Mouse (Mus musculus) left cerebral cortex, adult 8-10 months (tissue): ENCODE results near the gene Trmt13. TPM values are rescaled to one million over a fixed set of nuclear protein-coding genes. Genes with fewer than 3 reads are reported as not detected.
A peak's percentile ranks its signal among the peaks of the same experiment; 100 is the strongest.

Experiments
- DNase-seq, 2 experiments: peaks; one replicate each; pipeline ENCODE4 v3.0.0; 2022; ENCODE audit warnings: low spot score in 2 of 2
- total RNA-seq, 4 experiments: library from RNA; stranded (reverse); gene quantifications; 2 replicates each; pipeline ENCODE4 v1.2.4; 2022

Gene Trmt13
- 10 to 100 TPM; 16.8 to 21.1 (median 19.8) TPM for total RNA-seq

DNA sequence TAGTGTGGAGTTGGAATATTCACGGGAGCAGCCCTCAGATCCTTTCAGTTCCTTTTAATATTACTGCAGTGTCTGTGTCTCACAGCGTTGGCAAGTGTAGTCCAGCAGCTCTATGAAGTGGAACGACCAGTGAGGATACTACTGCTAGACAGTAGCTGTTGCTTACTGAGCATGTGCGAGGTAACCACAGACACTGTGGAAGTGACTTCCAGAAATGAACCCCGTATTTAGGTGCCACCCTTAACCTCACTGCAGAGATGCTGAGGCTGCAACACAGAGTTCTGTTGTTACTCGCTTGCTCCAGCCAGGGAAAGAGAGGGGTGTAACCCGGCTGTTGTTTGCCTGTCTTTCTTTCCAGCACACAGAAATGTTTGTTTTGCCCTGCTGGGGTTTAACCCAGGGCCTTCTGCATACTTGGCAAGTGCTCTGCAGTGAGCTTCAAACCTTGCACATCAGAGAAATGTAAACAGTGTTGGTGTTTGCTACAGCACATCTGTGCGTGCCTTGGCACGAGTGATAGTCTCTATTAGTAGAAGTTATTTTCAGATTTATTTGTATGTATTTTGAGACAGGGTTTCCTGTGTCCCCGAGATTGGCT is at the start of gene Trmt13:
Gene Trmt13 (minus strand): TSS at position 293 of the 598 bp plus-strand sequence.
- DNase-seq: peak in 1 of 2 experiments; percentile 33

DNA sequence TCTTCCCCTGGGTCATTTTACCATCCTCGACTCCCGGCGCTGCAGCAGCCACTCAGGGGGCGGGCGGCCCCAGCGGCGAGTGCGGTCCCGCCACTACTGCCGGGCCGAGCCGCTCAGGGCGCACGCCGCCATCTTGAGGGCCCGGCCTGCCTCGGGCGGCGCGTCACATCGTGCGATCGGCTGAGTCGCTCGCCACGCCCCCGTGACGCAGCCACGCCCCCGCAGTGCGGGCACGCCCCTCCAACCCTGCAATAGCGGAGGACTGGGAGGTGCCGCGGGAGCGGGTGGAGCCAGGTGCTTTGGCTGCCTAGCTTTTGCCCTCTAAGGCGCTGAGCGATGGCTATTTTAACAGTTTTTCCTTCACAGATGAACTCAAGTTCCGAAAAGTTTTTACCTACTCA is 48.1 kb upstream of the Trmt13 start, which contains the start of gene Mfsd14a:
Gene Mfsd14a (minus strand): TSS at position 215 of the 401 bp plus-strand sequence.
- peak; percentile 96 for DNase-seq

DNA sequence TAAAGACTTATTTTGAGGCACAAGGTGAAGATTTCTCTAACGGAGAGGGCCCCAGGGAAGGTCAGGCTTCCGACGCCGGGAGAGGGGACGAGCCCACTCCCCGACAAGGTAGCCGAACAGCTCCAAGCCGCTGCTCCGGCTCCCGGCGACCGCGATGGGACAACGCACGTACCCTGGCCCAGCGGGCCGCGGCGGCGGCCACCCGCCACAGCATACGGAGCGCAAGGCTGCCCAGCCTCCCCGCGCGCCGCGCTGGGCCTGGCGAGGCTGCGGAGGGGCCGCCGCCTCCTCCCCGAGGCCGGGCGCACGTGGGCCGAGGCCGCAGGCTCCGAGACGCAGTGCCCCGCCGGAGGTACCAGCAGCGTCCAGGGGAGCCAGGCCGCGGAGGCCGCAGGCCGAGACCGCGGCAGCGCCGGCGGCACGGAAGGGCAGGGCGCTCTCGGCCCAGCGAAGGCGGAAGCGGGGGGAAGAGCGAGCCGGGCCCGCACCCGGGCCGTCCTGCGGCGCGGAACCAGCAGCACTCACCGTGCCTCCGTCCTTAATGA is 47.6 kb upstream of the Trmt13 start:
- peak in 1 of 2 experiments; percentile 37 for DNase-seq

DNA sequence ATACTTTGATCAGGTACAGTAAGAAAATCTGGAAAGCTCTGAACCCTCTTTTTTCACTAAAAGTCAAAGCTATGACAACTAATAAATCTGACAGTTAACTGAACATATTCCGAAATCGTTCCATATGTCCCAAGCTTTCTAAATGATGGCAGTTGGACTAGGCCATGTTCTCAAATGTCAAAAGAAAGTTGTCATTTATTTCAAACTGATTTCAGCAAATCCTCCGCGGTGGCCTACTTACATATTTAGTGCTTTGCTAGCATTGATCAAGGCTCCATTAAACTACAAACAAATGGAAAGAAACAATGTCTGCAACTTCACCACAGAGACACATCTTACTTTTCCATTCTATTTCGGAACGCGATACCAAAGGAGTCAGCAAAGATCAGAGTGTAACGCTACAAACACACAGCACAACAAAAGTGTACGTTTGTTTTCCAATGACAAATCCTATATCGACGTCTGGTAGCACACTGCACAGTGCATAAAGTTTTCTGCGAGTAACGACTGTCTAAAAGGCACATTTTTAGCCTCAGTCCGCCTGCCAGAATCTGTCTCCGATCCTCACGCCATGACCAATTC is 47.0 kb upstream of the Trmt13 start:
- no peak for DNase-seq

DNA sequence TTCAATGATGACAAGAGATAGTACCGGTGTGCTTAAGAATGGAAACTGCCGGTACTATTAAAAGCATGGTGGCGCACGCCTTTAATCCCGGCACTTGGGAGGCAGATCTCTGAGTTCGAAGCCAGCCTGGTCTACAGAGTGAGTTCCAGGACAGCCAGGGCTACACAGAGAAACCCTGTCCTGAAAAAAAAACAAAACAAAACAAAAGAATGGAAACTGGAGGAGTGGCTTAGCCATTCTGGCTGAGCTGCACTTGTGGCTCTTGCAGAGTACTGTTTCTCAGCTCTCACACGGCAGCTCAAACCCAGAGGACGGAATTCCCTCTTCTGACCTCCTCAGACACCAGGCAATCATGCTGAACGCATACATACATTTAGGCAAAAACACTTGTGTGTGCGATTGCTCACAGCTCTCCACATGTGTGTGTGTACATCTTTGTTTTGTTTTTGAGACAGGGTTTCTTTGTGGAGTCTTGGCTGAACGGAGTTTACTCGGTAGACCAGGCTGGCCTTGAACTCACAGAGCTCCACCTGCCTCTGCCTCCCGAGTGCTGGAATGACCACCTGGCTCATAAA is 45.6 kb upstream of the Trmt13 start:
- DNase-seq: no peak

DNA sequence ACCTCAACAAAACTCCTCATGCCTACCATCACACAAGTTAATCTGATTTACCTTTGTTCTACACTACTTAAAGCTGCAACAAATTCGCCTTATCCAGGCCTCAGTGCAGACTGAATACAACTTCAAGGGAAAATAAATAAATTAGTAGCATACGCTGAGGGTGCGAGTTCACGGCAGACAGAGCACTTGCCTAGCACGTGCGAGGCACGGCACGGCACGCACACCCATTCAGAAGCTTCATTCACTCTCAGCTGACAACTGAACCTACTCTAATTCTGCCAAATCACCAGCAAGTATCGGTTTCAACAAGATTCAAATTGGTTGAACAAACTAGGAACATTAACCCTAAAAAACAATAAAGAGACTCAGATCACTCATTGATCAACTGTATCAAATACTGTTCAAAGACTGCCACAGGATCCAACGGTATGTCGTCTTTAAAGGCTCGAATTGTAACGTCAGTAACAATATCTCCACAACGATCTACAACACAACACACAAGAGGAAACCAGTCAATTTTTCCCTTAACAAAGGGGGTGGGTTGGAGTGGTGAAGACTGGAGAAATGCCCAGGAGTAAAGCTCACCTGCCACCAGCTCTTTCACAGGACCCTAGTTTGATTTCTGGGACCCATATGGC is 44.7 kb upstream of the Trmt13 start:
- no peak for DNase-seq

DNA sequence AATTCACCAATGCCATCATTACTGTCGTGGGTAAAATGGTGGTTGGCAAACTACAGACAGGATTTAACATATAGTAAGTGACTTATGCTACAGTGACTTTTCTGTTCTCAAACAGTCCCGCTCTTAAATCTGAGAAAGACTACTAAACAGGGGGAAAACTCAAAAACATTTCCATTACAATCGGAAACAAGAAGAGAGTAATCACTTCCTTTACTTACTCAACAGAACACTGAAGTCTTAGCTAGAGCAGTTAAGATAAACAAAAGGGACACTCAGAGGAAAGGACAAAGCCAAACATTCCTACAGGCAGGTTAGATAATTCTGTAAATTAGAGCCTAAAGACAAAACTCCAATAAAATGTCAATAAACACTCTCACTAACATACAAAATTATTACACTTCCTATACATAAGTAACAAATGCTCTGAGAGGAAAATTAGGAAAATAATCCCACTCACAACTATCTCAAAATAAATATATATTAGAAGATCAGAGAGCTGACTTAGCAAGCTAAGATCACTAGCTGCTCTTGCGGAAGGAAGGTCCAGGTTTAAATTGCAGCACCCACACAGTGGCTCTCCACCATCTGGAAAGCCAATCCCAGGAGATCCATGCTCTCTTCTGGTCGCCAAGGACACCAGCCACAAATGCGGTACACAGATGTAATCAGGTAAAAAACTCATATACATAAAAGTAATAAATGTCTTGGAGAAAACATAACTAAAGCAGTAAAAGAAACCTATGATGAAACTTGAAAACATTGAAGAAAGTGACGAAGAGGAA is 42.0 kb upstream of the Trmt13 start:
- DNase-seq: no peak

DNA sequence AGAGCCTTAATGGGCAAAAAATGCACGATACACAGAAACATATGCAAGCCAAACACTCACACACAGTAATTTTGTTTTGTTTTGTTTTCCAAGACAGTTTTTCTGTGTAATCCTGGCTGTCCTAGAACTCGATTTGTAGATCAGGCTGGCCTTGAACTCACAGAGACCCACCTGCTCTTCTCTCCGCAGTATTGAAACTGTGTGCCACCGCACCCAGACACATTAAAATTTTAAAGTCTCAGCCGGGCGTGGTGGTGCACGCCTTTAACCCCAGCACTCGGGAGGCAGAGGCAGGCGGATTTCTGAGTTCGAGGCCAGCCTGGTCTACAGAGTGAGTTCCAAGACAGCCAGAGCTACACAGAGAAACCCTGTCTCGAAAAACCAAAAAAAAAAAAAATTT is 39.7 kb upstream of the Trmt13 start:
- DNase-seq: peak in 1 of 2 experiments; percentile 2

DNA sequence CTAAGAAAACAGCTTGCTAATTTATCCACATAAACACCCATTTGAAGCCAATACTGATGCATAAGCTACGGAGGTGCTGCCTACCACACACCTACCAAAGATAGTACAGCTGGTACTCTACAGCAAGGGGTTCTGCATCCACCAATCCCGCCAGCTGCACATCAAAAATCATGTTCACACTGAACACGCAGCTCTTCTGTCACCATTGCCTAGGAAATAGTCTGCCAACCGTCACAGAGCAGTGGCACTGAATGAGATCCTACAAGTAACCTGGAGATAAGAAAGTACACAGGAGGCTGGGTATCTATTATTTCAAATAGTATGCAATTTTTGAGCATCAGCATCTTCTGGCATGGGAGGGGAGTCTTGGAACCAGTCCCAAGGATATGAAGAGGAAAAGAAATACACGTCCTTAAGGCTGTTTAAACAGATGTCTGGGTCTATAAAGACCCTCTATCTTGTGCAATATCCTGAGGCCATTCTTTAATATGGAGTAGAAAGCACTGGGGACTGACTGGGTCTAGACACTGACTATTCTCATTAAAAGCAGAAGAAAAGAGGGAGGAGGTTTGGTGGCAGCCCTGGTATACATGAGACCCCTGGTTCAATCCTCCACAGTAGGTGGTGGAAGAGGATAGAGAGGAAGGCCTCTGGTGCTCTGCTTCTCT is 39.0 kb upstream of the Trmt13 start:
- DNase-seq: peak in 1 of 2 experiments; percentile 3

DNA sequence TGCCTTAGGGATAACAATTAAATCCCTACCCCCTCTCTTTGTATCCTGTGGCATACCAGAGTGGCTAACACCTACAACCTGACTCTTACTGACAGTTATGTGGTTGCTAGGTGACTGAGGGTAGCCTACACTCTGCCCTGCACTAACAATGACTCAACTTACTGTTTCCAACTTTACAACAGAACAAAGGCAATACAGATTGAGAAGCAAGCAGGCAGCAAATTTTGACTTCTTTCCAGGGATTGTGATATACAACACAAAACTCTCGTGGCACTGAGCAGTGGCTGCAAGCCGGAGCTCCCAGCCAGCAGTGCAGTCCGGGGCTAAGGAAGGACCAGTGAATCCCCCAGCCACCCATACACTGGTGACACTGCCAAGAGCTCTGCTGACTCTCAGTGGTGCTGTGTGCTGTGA is 37.7 kb upstream of the Trmt13 start:
- DNase-seq: peak in 1 of 2 experiments; percentile 8

DNA sequence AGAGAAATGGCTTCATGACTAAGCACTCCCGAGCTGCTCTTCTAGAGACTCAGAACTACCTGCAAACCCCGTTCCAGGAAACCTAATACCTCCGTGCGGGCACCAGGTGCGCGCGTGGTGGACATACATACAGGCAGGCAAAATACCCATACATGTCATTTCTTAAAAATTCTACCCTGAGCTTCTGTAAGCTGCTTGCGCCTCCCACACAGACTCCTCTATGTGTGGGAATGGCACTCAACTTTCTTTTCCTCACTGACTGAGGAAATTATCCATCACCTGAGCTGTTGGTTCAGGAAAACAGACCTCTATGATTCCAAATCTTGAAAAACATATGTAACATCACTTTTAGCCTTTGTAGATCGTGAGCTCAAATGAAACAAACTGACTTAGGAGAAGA is 36.3 kb upstream of the Trmt13 start:
- no peak for DNase-seq

DNA sequence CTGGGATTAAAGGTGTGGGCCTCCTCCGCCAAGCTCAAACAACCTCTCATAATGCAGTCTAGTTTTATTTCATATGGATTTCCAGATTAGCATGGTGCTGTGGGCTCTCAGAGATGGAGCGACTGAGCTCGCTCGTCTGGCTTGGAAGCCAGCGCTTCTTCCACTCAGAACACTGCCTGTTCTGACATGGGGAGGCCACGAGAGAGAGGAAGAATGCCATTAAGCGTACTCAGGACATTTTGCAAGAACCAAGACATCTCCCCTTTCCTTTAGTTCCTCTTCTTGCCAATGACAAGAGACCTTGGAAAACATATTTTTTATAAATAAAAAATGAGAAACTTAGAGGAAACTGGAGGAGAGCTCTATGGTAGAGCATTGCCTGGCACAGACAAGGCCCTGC is 34.4 kb upstream of the Trmt13 start:
- no peak for DNase-seq

DNA sequence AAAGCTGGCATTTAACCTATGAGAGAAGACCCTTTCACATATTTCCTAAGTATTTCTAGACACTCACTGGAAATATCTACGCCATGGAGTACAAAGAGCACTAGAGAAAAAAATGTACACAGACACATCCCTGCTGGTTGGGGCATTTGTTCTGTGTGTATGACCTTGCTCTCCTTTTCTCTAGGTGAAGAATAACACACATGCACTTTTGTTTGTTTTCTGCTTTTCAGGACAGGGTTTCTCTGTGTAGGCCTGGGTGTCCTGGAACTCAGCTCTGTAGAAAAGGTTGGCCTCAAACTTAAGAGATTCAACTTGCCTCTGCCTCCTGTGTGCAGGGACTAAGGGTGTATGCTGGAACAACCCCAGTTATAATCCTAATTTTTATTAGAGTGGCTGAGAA is 32.0 kb upstream of the Trmt13 start:
- DNase-seq: no peak

DNA sequence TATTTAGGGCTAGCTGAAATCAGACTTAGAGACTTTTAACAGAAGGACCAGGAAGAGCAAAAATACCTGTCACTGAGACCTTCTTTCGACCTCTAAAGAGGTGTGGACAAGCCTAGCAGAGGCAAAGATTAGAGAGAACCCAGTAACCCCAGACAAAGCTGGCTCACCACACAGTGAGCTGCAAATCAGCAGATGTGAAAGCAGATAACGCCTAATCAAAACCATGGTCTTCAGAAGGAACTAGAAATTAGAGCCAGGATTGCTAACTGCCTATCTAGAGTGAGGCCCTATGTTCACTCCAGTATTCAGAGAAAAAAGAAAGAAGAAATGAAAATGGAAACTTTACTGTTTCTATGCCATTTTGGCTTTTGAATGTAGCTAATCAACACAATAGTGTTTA is 28.0 kb upstream of the Trmt13 start:
- no peak for DNase-seq

DNA sequence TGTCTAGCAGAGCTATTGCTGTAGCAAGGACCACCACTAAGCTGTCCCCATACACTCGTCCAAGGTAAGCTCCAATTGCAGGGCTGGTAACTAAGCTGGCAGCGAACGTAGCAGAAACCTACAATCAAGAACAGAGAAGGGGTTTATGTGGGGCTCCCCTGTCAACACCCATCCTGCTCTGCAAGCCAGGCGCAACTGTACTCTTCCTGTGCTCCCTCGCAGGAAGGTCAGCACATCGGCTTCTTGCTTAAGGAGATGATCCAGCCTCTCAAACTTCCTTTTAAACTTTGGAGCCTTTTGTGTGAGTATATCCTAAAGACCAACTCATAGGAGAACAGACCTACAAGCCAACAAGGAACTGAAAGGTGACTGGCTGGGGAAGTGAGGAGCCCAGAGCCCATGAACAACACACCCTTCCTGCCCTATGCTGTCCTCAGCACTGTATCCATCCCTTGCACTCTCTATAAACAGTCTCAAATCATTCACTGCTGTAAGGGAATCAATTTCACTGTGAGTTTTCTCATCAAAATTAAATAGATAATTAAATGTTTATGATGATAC is 27.5 kb upstream of the Trmt13 start:
- DNase-seq: no peak

DNA sequence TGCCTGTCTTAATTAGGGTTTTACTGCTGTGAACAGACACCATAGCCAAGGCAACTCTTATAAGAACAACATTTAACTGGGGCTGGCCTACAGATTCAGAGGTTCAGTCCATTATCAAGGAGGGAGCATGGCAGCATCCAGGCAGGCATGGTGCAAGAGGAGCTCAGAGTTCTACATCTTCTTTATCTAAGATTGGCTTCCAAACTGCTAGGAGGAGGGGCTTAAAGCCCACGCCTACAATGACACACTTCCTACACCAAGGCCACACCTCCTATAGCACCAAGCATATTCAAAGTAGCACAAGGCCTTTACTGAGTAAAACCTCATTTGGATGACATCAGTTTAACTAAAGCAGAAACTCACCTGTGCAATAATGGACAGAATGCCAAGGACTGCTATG is 25.6 kb upstream of the Trmt13 start:
- DNase-seq: no peak

DNA sequence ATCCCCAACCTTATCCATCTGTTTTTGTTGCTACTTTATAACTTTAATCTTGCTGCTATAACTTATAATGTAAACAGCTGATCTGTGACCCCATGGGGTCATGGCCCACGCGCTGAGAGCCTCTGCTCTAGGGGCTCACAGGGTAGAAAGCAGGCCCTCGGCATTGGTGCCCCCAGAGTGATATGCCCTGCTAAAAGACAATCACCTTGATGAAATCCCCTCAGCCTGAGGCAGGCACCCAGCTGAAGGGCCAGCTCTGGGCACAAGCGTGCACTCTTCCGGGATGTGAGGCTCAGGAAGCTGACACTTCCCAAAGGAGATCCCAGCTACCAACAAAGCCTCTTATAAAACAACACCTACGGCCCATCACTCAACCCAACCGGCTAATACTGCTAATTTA is 24.2 kb upstream of the Trmt13 start:
- DNase-seq: no peak

DNA sequence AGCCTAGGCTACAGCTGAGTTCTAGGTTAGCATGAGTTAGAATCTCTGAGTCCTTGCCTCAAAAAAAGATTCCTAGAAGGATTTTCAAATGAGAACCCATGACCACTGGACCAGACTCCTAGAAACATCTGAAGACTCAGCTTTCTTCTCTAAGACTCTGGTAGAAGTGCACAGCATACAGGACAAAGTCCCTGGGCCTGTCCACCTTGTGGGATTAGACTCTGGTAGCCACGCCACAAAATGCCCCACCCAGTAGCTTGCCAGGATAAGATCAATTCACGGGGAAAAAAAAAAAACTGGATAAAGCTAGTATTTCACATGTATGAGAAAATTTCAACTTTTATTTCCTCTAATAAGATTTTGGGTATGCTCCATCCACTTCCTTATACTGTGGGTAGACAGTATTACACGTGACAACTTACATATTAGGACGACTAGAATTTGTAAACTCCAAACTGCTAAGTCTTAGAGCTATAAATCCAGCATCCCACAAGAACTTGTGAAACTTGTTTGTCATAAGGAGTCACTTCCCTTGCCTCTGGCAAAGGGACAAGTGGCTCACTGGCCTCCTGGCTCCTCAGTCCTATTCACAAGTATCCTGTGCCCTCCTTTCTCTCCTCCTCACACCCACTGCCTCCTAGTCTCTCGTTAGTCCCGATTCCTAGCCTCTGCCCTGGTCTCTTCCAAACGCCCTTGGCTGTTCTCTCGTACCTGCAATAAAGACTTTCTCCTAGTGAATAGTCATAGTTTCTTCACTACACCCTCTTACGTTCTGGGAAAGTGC is 23.5 kb upstream of the Trmt13 start:
- no peak for DNase-seq

DNA sequence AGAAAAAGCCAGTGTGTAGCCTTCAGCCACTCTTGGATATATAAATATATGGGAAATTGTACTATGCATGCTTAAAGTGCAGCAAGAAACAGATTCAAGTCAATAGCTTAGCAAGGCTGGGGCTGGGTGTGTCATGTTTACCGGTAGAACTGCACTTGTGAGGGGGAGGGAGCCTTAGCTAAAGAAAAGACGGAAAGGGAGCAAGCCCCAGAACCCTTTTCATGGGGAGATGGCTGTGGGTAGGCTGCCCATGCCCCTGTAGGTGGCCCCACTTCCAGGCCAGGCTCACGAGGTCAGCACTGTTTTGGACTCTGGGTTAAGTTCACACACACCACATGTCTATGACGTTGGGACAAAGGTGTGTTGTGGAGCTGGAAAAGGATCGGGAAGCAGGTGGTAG is 21.4 kb upstream of the Trmt13 start:
- DNase-seq: no peak

DNA sequence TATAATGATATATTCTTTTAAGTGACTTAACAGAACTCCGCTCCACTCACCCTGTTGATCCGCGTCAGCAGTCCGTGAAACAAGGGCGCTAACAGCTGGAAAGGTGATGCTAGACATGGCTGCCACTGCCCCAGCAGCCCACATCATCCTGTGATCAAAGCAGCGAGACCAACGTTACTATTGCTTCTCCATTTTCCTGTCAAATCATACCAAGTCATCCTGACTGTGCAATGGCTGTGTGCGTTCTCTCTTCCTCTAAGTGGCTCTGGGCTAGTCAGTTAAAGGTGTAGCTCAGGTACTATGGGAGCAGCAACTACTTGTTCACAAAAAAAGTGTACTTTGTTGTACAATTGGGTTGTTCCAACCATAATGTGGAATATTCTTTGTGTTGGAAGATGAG is 20.5 kb upstream of the Trmt13 start:
- no peak for DNase-seq
